Mouse (Mus musculus): ENCODE measurements around the gene Ccdc32. TPM values are rescaled to one million over a fixed set of nuclear protein-coding genes. Genes with fewer than 3 reads are reported as not detected.

The Ccdc32 gene
- total RNA-seq (2021), result 10 to 100 TPM; 50.2 to 52.7 TPM

- intact Hi-C loops (cut with DNase I), result no loop called here
Measured at GRCm38 (mm10) chr2:119028941-119029551, at the start of gene Ccdc32. Gene Ccdc32, minus strand, starts transcription at chr2:119029393.

GRCm38 (mm10) chr2:119072397-119072796 lies 43.2 kb upstream of the Ccdc32 start:
- DNase-seq (ENCODE audit: low spot score in 2 of 2), result no peak
- intact Hi-C loops (cut with DNase I), result no loop called here

More at GRCm38 (mm10) chr2:119028941-119029551, at the start of gene Ccdc32:
- peak; percentile 88 to 94 for DNase-seq (ENCODE audit: low spot score in 2 of 2)

GRCm38 (mm10) chr2:119060139-119060538 lies 30.9 kb upstream of the Ccdc32 start:
- intact Hi-C loops (cut with DNase I), result no loop called here
- DNase-seq (ENCODE audit: low spot score in 2 of 2), result no peak

- no peak for DNase-seq (ENCODE audit: low spot score in 2 of 2)
- intact Hi-C loops (cut with DNase I), result no loop called here
Measured at GRCm38 (mm10) chr2:119050132-119050650, 21.0 kb upstream of the Ccdc32 start.

- intact Hi-C loops (cut with DNase I), result no loop called here
- DNase-seq (ENCODE audit: low spot score in 2 of 2), result no peak
Measured at GRCm38 (mm10) chr2:119047849-119048248, 18.7 kb upstream of the Ccdc32 start.

GRCm38 (mm10) chr2:119046649-119047611 lies 17.7 kb upstream of the Ccdc32 start, which contains the start of gene Knl1:
Gene Knl1, plus strand, starts transcription at chr2:119047119.
- intact Hi-C loops (cut with DNase I), result loop anchor here (1.0 kb wide), 1 partner anchor 142 kb away; no protein-coding TSS in a partner anchor
- DNase-seq (ENCODE audit: low spot score in 2 of 2), result peak; percentile 96 to 98

- DNase-seq (ENCODE audit: low spot score in 2 of 2), result no peak
- intact Hi-C loops (cut with DNase I), result no loop called here
Measured at GRCm38 (mm10) chr2:119045163-119045562, 16.0 kb upstream of the Ccdc32 start.

GRCm38 (mm10) chr2:119040882-119041281 lies 11.7 kb upstream of the Ccdc32 start:
- DNase-seq (ENCODE audit: low spot score in 2 of 2), result no peak
- intact Hi-C loops (cut with DNase I), result loop anchor here (1.0 kb wide), 1 partner anchor 148 kb away; no protein-coding TSS in a partner anchor

GRCm38 (mm10) chr2:119035397-119035745 lies 6.2 kb upstream of the Ccdc32 start:
- intact Hi-C loops (cut with DNase I), result loop anchor here (5.0 kb wide), 2 partner anchors 77 to 252 kb away; partner anchors contain the start of genes Rad51 and Vps18
- no peak for DNase-seq (ENCODE audit: low spot score in 2 of 2)

- intact Hi-C loops (cut with DNase I), result loop anchor here (5.0 kb wide), 2 partner anchors 77 to 252 kb away; partner anchors contain the start of genes Rad51 and Vps18
Measured at GRCm38 (mm10) chr2:119034656-119035396, 5.6 kb upstream of the Ccdc32 start, which contains the start of gene Rpusd2. Gene Rpusd2, plus strand, starts transcription at chr2:119034790.

GRCm38 (mm10) chr2:119032191-119032590 lies 3.0 kb upstream of the Ccdc32 start:
- no peak for DNase-seq (ENCODE audit: low spot score in 2 of 2)
- intact Hi-C loops (cut with DNase I), result no loop called here

More at GRCm38 (mm10) chr2:119034656-119035396, 5.6 kb upstream of the Ccdc32 start, which contains the start of gene Rpusd2:
- peak; percentile 90 to 94 for DNase-seq (ENCODE audit: low spot score in 2 of 2)

GRCm38 (mm10) chr2:119026951-119027350 lies 2.2 kb downstream of the Ccdc32 start:
- intact Hi-C loops (cut with DNase I), result no loop called here
- no peak for DNase-seq (ENCODE audit: low spot score in 2 of 2)

- DNase-seq (ENCODE audit: low spot score in 2 of 2), result no peak
- intact Hi-C loops (cut with DNase I), result no loop called here
Measured at GRCm38 (mm10) chr2:119025239-119025616, 4.0 kb downstream of the Ccdc32 start.

GRCm38 (mm10) chr2:119024536-119025238 lies 4.5 kb downstream of the Ccdc32 start:
- intact Hi-C loops (cut with DNase I), result no loop called here
- DNase-seq (ENCODE audit: low spot score in 2 of 2), result no peak

- intact Hi-C loops (cut with DNase I), result no loop called here
- no peak for DNase-seq (ENCODE audit: low spot score in 2 of 2)
Measured at GRCm38 (mm10) chr2:119023154-119023660, 6.0 kb downstream of the Ccdc32 start.

GRCm38 (mm10) chr2:119019538-119019937 lies 9.7 kb downstream of the Ccdc32 start:
- intact Hi-C loops (cut with DNase I), result no loop called here
- no peak for DNase-seq (ENCODE audit: low spot score in 2 of 2)

GRCm38 (mm10) chr2:119019131-119019530 lies 10.1 kb downstream of the Ccdc32 start:
- intact Hi-C loops (cut with DNase I), result no loop called here
- no peak for DNase-seq (ENCODE audit: low spot score in 2 of 2)

- intact Hi-C loops (cut with DNase I), result no loop called here
- DNase-seq (ENCODE audit: low spot score in 2 of 2), result no peak
Measured at GRCm38 (mm10) chr2:119018391-119019122, 10.6 kb downstream of the Ccdc32 start.
